Mouse (Mus musculus): ENCODE data around the gene Mcrip2. TPM values are rescaled to one million over a fixed set of nuclear protein-coding genes. Genes with fewer than 3 reads are reported as not detected.
A peak's percentile ranks its signal among the peaks of the same experiment; 100 is the strongest.

Gene Mcrip2
- polyA plus RNA-seq, 1 experiment from 2014 or later: 52.4 TPM

DNA sequence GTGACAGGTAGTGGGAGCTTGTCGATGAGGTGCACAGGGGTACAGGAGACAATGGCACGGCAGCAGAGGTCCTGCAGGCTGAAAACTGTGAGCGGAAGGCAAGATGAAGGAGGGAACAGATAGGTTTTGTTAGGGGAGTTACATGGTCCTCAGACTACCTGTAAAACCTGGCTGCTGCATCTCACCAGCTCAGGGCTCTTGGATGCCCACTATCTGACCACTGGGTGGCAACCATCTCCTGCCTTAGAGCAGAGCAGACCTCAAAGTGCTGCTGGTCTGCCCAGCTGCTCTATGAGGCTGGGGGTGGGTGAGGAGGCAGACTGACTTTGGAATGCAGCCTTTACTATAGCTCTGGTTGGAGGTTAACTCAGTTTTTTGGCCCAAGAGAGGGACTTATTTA, 15.3 kb upstream of the Mcrip2 start:
- H3K4me2 ChIP-seq (replicated peaks; ENCODE audit: low read depth): no peak overlapping the region
- WGBS: 93% methylated on average over 3 of the region's 3 CpGs
- no peak overlapping the region for H3K9ac ChIP-seq (ENCODE audit: low read length)
- DNase-seq (ENCODE audit: low spot score) (no peak), ATAC-seq (ENCODE audit: low FRiP score, low TSS enrichment) (no peak)
- H3K4me3 ChIP-seq (ENCODE audit: low read depth, low read length): no peak overlapping the region
- H3K27ac ChIP-seq (replicated peaks): no peak overlapping the region
- peaks cover 16% of the 10 kb centered on the region for H3K36me3 ChIP-seq (ENCODE audit: control insufficient read depth, insufficient read depth, low read length)
- no peaks in the 10 kb centered on the region for H3K4me1 ChIP-seq (replicated peaks; ENCODE audit: control insufficient read depth, insufficient read depth)
- TF ChIP-seq CTCF (IDR thresholded peaks at IDR 0.05; ENCODE audit: low read depth) (no peak; the same call in 1 of the 2 replicates), EP300 (optimal IDR thresholded peaks at IDR 0.05) (no peak)
- H3K27me3 ChIP-seq (ENCODE audit: control insufficient read depth, insufficient read depth, low read length): no peaks in the 10 kb centered on the region
- H3K9me3 ChIP-seq (ENCODE audit: control insufficient read depth, low read length): no peaks in the 10 kb centered on the region

GRCm38 (mm10) chr17:25883268-25883667, 14.7 kb upstream of the Mcrip2 start:
- peaks cover 18% of the 10 kb centered on the region for H3K36me3 ChIP-seq (ENCODE audit: control insufficient read depth, insufficient read depth, low read length)
- WGBS: 83% methylated on average over 8 of the region's 8 CpGs

DNA sequence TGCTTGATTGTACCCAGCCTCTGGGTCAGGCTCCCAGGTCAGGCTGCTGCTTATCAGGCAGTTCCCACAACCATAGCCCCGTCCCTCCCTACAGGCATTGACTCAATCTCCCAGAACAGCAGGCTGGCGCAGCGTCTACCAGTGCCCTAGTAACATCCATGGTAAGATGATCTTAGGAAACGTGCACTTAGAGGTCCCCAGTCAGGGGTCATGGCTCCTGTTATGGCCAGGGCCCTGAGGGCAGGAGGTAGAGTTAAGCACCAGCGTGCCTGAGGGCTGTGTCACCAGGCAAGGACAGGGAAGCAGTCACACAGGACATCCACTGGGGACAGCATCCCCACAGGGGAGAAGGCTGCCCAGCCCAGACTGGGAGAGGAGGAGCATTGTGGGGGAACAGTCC, 13.7 kb upstream of the Mcrip2 start:
- DNase-seq (ENCODE audit: low spot score): no peak
- Histone ChIP-seq H3K9me3 (ENCODE audit: control insufficient read depth, low read length) (no peaks in the 10 kb centered on the region), H3K9ac (ENCODE audit: low read length) (no peak overlapping the region; the same call in 1 of the 2 replicates), H3K4me1 (replicated peaks; ENCODE audit: control insufficient read depth, insufficient read depth) (no peaks in the 10 kb centered on the region), H3K4me3 (ENCODE audit: low read depth, low read length) (no peak overlapping the region), H3K27ac (replicated peaks) (no peak overlapping the region), H3K4me2 (replicated peaks; ENCODE audit: low read depth) (no peak overlapping the region), H3K27me3 (ENCODE audit: control insufficient read depth, insufficient read depth, low read length) (no peaks in the 10 kb centered on the region), H3K36me3 (ENCODE audit: control insufficient read depth, insufficient read depth, low read length) (peaks cover 19% of the 10 kb centered on the region; the same call in 1 of the 2 replicates)
- 53% methylated on average over 5 of the region's 5 CpGs for WGBS
- TF ChIP-seq EP300 (optimal IDR thresholded peaks at IDR 0.05): no peak
- peak; percentile 28; the same call in 1 of the 2 replicates for TF ChIP-seq CTCF (IDR thresholded peaks at IDR 0.05; ENCODE audit: low read depth)
- ATAC-seq (ENCODE audit: low FRiP score, low TSS enrichment): no peak

More at GRCm38 (mm10) chr17:25883268-25883667, 14.7 kb upstream of the Mcrip2 start:
- Histone ChIP-seq H3K9me3 (ENCODE audit: control insufficient read depth, low read length) (no peaks in the 10 kb centered on the region), H3K4me1 (replicated peaks; ENCODE audit: control insufficient read depth, insufficient read depth) (no peaks in the 10 kb centered on the region), H3K27me3 (ENCODE audit: control insufficient read depth, insufficient read depth, low read length) (no peaks in the 10 kb centered on the region), H3K27ac (replicated peaks) (no peak overlapping the region), H3K4me2 (replicated peaks; ENCODE audit: low read depth) (no peak overlapping the region), H3K4me3 (ENCODE audit: low read depth, low read length) (no peak overlapping the region), H3K9ac (ENCODE audit: low read length) (no peak overlapping the region)
- DNase-seq (ENCODE audit: low spot score) (no peak), ATAC-seq (ENCODE audit: low FRiP score, low TSS enrichment) (no peak)
- TF ChIP-seq EP300 (optimal IDR thresholded peaks at IDR 0.05) (no peak), CTCF (IDR thresholded peaks at IDR 0.05; ENCODE audit: low read depth) (no peak)

GRCm38 (mm10) chr17:25881691-25882090, 13.1 kb upstream of the Mcrip2 start:
- Histone ChIP-seq H3K9me3 (ENCODE audit: control insufficient read depth, low read length) (no peaks in the 10 kb centered on the region), H3K4me2 (replicated peaks; ENCODE audit: low read depth) (no peak overlapping the region), H3K9ac (ENCODE audit: low read length) (no peak overlapping the region), H3K36me3 (ENCODE audit: control insufficient read depth, insufficient read depth, low read length) (peaks cover 19% of the 10 kb centered on the region; the same call in 1 of the 2 replicates), H3K27ac (replicated peaks) (no peak overlapping the region), H3K27me3 (ENCODE audit: control insufficient read depth, insufficient read depth, low read length) (no peaks in the 10 kb centered on the region), H3K4me1 (replicated peaks; ENCODE audit: control insufficient read depth, insufficient read depth) (no peaks in the 10 kb centered on the region), H3K4me3 (ENCODE audit: low read depth, low read length) (no peak overlapping the region)
- no peak for DNase-seq (ENCODE audit: low spot score)
- 47% methylated on average over 4 of the region's 4 CpGs for WGBS
- ATAC-seq (ENCODE audit: low FRiP score, low TSS enrichment): no peak
- TF ChIP-seq EP300 (optimal IDR thresholded peaks at IDR 0.05): no peak
- TF ChIP-seq CTCF (IDR thresholded peaks at IDR 0.05; ENCODE audit: low read depth): no peak

- Histone ChIP-seq H3K27ac (replicated peaks) (no peak overlapping the region), H3K4me2 (replicated peaks; ENCODE audit: low read depth) (no peak overlapping the region), H3K36me3 (ENCODE audit: control insufficient read depth, insufficient read depth, low read length) (peaks cover 19% of the 10 kb centered on the region; the same call in 1 of the 2 replicates), H3K9me3 (ENCODE audit: control insufficient read depth, low read length) (no peaks in the 10 kb centered on the region), H3K4me3 (ENCODE audit: low read depth, low read length) (no peak overlapping the region), H3K4me1 (replicated peaks; ENCODE audit: control insufficient read depth, insufficient read depth) (peaks cover under 1% of the 10 kb centered on the region; the same call in 1 of the 2 replicates), H3K27me3 (ENCODE audit: control insufficient read depth, insufficient read depth, low read length) (no peaks in the 10 kb centered on the region), H3K9ac (ENCODE audit: low read length) (no peak overlapping the region)
- no peak for TF ChIP-seq EP300 (optimal IDR thresholded peaks at IDR 0.05)
- no peak for TF ChIP-seq CTCF (IDR thresholded peaks at IDR 0.05; ENCODE audit: low read depth)
- WGBS: 20% methylated on average over 5 of the region's 5 CpGs
- DNase-seq (ENCODE audit: low spot score) (no peak), ATAC-seq (ENCODE audit: low FRiP score, low TSS enrichment) (peak; percentile 55)
These were observed 12.5 kb upstream of the Mcrip2 start for GRCm38 (mm10) chr17:25880913-25881641.
